Mouse (Mus musculus) limb, embryonic 15.5 days (tissue): ENCODE measurements around the gene Tnk2. TPM values are rescaled to one million over a fixed set of nuclear protein-coding genes. Genes with fewer than 3 reads are reported as not detected.
A peak's percentile ranks its signal among the peaks of the same experiment; 100 is the strongest.

ENCODE experiments used
- ATAC-seq: fragments of 200-750 bp; cut with Nextera tagmentation; 2 replicates; pipeline ENCODE4 v1.8.0; 2017; ENCODE audit warnings: low read depth, moderate TSS enrichment; ENCODE audit not compliant: insufficient number of reproducible peaks, low FRiP score, low TSS enrichment
- H3K27ac ChIP-seq: fragments of 300-500 bp; sonication (generic); 2 replicates; pipeline ENCODE4 v1.5.1; 2015; ENCODE audit warnings: moderate library complexity, mild to moderate bottlenecking, inconsistent platforms
- H3K27me3 ChIP-seq: fragments of 300-500 bp; sonication (generic); 2 replicates; pipeline ENCODE4 v1.6.1; 2015; ENCODE audit warnings: inconsistent platforms
- H3K36me3 ChIP-seq: fragments of 300-500 bp; sonication (generic); 2 replicates; pipeline ENCODE4 v1.6.1; 2015; ENCODE audit warnings: inconsistent platforms
- H3K4me1 ChIP-seq: fragments of 300-500 bp; sonication (generic); 2 replicates; pipeline ENCODE4 v1.6.1; 2015; ENCODE audit warnings: inconsistent platforms
- H3K4me2 ChIP-seq: fragments of 300-500 bp; sonication (generic); 2 replicates; pipeline ENCODE4 v1.6.1; 2015; ENCODE audit warnings: mild to moderate bottlenecking, inconsistent platforms
- H3K4me3 ChIP-seq: fragments of 300-500 bp; sonication (generic); 2 replicates; pipeline ENCODE4 v1.5.1; 2015; ENCODE audit warnings: mild to moderate bottlenecking, inconsistent platforms
- H3K9ac ChIP-seq: fragments of 300-500 bp; sonication (generic); 2 replicates; pipeline ENCODE4 v1.6.1; 2015; ENCODE audit warnings: inconsistent platforms
- H3K9me3 ChIP-seq: fragments of 300-500 bp; sonication (generic); 2 replicates; pipeline ENCODE4 v1.6.1; 2016; ENCODE audit warnings: inconsistent platforms
- WGBS: fragments of 180-500 bp; shearing (Covaris S2); methylation state at CpG from one replicate; pipeline ENCODE4 v1.1.7; 2015; 5-methylcytosine and 5-hydroxymethylcytosine counted together
- polyA plus RNA-seq: library from polyadenylated mRNA; unstranded; fragments of >200 nt; fragmentation: Nextera tagmentation; extraction: Ambion mirVana; gene quantifications from 2 replicates; pipeline ENCODE4 v1.2.1, GENCODE M21; 2015

Gene Tnk2
- polyA plus RNA-seq, 1 experiment from 2014 or later = 13.9 TPM

DNA sequence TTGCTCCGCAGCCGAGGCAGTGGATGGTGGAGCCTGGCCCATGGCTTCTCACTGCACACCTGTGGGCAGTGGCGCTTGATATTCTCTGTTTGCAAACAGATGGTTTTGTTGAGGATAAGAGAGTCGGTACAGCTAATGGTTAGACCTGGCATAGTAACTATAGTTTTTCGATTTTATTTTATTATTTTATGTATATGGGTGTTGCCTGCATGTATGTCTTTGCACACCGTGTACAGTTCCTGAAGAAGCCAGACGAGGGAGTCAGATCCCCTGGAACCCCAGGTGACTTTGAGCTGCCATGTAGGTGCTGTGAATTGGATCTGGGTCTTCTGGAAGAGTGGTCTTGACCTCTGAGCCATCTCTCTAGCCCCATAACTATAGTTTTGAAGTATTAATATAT is 18.7 kb downstream of the Tnk2 start:
- no peak for ATAC-seq
- peaks cover 67% of the 10 kb centered on the region for H3K4me1 ChIP-seq
- H3K4me2 ChIP-seq = no peak overlapping the region

GRCm38 (mm10) chr16:32663231-32663858 is 19.7 kb downstream of the Tnk2 start:
- Histone ChIP-seq H3K4me1 (peaks cover 68% of the 10 kb centered on the region), H3K27ac (no peak overlapping the region), H3K4me2 (no peak overlapping the region), H3K9ac (no peak overlapping the region), H3K4me3 (no peak overlapping the region), H3K36me3 (peaks cover 16% of the 10 kb centered on the region), H3K9me3 (no peaks in the 10 kb centered on the region), H3K27me3 (no peaks in the 10 kb centered on the region)
- 78% methylated on average over 9 of the region's 9 CpGs for WGBS
- no peak for ATAC-seq

More for the DNA sequence above, 18.7 kb downstream of the Tnk2 start:
- Histone ChIP-seq H3K4me3 (no peak overlapping the region), H3K9me3 (no peaks in the 10 kb centered on the region), H3K27me3 (no peaks in the 10 kb centered on the region), H3K9ac (no peak overlapping the region), H3K36me3 (peaks cover 10% of the 10 kb centered on the region), H3K27ac (no peak overlapping the region)
- WGBS = 86% methylated on average over 7 of the region's 7 CpGs

- 74% methylated on average over 2 of the region's 2 CpGs for WGBS
- Histone ChIP-seq H3K27me3 (no peaks in the 10 kb centered on the region), H3K9me3 (no peaks in the 10 kb centered on the region), H3K36me3 (peaks cover 21% of the 10 kb centered on the region), H3K4me3 (no peak overlapping the region), H3K4me2 (no peak overlapping the region), H3K4me1 (peaks cover 59% of the 10 kb centered on the region), H3K27ac (no peak overlapping the region), H3K9ac (no peak overlapping the region)
- ATAC-seq = no peak
Measured at GRCm38 (mm10) chr16:32664211-32664610, 20.5 kb downstream of the Tnk2 start.

GRCm38 (mm10) chr16:32665851-32666665 is 22.4 kb downstream of the Tnk2 start:
- Histone ChIP-seq H3K27ac (peak overlapping the region; percentile 59), H3K4me1 (peaks cover 42% of the 10 kb centered on the region), H3K36me3 (peaks cover 38% of the 10 kb centered on the region), H3K27me3 (no peaks in the 10 kb centered on the region), H3K9ac (no peak overlapping the region), H3K4me3 (no peak overlapping the region), H3K9me3 (no peaks in the 10 kb centered on the region), H3K4me2 (no peak overlapping the region)
- ATAC-seq = no peak
- WGBS = 63% methylated on average over 11 of the region's 11 CpGs

- Histone ChIP-seq H3K4me1 (peaks cover 35% of the 10 kb centered on the region), H3K4me2 (no peak overlapping the region), H3K27me3 (no peaks in the 10 kb centered on the region), H3K4me3 (no peak overlapping the region), H3K36me3 (peaks cover 47% of the 10 kb centered on the region), H3K9me3 (no peaks in the 10 kb centered on the region), H3K9ac (no peak overlapping the region), H3K27ac (peak overlapping the region; percentile 59; the same call in 1 of the 2 replicates)
- no peak for ATAC-seq
- WGBS = 77% methylated on average over 9 of the region's 9 CpGs
Measured at GRCm38 (mm10) chr16:32666671-32667551, 23.2 kb downstream of the Tnk2 start.

GRCm38 (mm10) chr16:32667552-32667872 is 23.8 kb downstream of the Tnk2 start:
- Histone ChIP-seq H3K4me1 (peaks cover 32% of the 10 kb centered on the region), H3K9me3 (no peaks in the 10 kb centered on the region), H3K4me3 (no peak overlapping the region), H3K27ac (peak overlapping the region; percentile 50), H3K4me2 (no peak overlapping the region), H3K27me3 (no peaks in the 10 kb centered on the region), H3K36me3 (peaks cover 53% of the 10 kb centered on the region), H3K9ac (no peak overlapping the region)
- 70% methylated on average over 3 of the region's 3 CpGs for WGBS
- ATAC-seq = no peak

DNA sequence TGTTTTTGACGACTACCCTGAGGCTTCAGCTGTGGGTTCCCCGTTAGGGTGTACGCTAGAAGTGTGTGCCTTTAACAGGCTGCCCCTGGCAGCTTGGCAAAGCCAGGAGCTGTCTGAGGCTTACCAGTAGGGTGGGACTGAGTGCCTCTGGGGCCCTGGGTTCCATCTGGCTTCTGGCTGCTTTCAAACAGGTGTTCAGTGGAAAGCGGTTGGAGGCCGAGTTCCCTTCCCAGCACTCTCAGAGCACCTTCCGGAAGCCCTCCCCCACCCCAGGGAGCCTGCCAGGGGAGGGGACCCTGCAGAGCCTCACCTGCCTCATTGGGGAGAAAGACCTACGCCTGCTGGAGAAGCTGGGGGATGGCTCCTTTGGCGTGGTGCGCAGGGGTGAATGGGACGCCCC is 24.4 kb downstream of the Tnk2 start:
- Histone ChIP-seq H3K36me3 (peaks cover 58% of the 10 kb centered on the region), H3K4me3 (no peak overlapping the region), H3K27me3 (no peaks in the 10 kb centered on the region), H3K9me3 (no peaks in the 10 kb centered on the region), H3K4me1 (peaks cover 36% of the 10 kb centered on the region), H3K4me2 (no peak overlapping the region), H3K27ac (peak overlapping the region; percentile 50), H3K9ac (no peak overlapping the region)
- WGBS = 58% methylated on average over 10 of the region's 10 CpGs
- no peak for ATAC-seq

DNA sequence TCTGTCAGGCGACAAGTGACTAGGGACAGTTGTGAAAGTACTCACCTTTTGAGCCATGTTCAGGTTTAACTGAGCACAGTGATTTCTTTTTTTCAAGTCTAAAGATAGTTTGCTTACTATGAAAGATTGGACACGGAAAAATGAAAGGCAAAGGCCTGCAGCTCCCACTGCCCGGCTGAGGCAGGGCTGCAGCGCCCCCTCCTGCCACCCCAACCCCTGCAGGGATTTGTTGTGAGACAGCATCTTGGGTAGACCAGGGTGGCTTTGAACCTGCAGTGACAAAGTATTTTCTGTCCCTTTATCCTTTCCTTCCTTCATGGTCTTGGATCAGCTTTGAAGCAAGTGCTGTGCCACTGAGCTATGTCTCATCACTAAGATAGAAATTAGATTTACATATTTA is 24.8 kb downstream of the Tnk2 start:
- H3K4me3 ChIP-seq = no peak overlapping the region
- H3K4me2 ChIP-seq = no peak overlapping the region
- no peak overlapping the region for H3K27ac ChIP-seq
- peaks cover 60% of the 10 kb centered on the region for H3K36me3 ChIP-seq
- peaks cover 36% of the 10 kb centered on the region for H3K4me1 ChIP-seq
- WGBS = 79% methylated on average over 4 of the region's 4 CpGs
- H3K27me3 ChIP-seq = no peaks in the 10 kb centered on the region
- no peaks in the 10 kb centered on the region for H3K9me3 ChIP-seq
- H3K9ac ChIP-seq = no peak overlapping the region
- ATAC-seq = no peak

GRCm38 (mm10) chr16:32669243-32669642 is 25.6 kb downstream of the Tnk2 start:
- H3K4me1 ChIP-seq = peaks cover 36% of the 10 kb centered on the region
- H3K9me3 ChIP-seq = no peaks in the 10 kb centered on the region
- H3K27ac ChIP-seq = no peak overlapping the region
- no peak overlapping the region for H3K9ac ChIP-seq
- WGBS = 93% methylated on average over 10 of the region's 10 CpGs
- H3K27me3 ChIP-seq = no peaks in the 10 kb centered on the region
- ATAC-seq = no peak
- no peak overlapping the region for H3K4me3 ChIP-seq
- peaks cover 60% of the 10 kb centered on the region for H3K36me3 ChIP-seq
- H3K4me2 ChIP-seq = no peak overlapping the region

DNA sequence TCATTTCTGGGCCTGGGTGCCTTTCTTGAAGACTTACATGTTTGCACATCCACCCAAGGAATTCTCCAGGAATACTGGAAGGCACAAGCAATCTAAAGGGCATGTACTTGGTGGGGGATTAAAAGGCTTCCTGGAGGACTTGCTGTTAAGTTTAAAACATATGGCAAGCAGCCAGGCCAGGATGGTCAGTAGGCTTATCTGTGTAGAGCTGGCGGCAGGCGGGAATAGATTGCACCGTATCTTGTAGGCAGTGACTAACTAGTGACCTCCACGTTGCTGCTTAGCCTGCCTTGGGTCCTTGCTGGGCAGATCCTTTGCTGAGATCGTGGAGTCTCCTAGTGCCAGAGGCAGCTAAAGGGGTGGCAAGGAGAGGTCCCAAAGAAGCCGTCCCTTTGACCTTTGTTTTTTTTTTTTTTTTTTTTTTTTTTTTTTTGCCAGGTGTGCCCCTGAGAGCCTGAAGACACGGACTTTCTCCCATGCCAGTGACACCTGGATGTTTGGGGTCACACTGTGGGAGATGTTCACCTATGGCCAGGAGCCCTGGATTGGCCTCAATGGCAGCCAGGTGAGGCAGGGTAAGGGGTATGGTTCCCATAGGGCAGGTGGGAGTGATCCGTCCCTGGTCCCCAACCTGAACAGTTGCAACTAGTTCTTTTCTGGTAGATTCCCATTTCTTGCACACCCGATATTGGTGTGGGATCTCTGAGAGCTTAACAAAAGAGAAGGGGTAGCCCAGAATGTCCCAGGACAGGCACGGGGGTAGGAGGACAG is 26.9 kb downstream of the Tnk2 start:
- Histone ChIP-seq H3K27ac (no peak overlapping the region), H3K27me3 (no peaks in the 10 kb centered on the region), H3K4me2 (no peak overlapping the region), H3K4me3 (no peak overlapping the region), H3K36me3 (peaks cover 73% of the 10 kb centered on the region), H3K9ac (no peak overlapping the region), H3K4me1 (peaks cover 36% of the 10 kb centered on the region), H3K9me3 (no peaks in the 10 kb centered on the region)
- no peak for ATAC-seq
- WGBS = 88% methylated on average over 9 of the region's 10 CpGs

DNA sequence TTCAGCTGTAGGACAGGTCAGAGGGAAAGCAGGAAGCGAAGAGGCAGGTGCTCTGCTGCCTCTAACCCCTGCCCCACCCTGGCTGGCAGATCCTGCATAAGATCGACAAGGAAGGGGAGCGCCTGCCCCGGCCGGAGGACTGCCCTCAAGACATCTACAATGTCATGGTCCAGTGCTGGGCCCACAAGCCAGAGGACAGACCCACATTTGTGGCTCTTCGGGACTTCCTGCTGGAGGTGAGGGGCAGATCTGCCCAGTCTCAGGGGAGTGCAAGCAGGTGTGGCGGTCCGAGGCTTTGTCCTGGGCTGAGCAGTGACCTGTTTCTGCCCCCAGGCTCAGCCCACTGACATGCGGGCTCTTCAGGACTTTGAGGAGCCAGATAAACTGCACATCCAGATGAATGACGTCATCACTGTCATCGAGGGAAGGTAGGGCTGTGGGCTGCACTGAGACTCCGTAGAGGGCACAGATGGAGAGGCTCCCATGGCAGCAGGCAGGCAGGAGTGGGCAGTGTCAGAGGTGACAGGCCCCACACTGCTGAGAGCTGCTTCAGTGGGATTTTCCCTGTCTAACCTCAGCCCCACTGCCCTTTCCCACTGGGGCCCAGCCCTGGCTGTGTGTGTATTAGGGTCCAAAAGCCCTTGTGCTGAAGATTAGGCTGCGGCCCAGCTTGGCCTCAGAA is 27.7 kb downstream of the Tnk2 start:
- H3K4me3 ChIP-seq = no peak overlapping the region
- H3K4me1 ChIP-seq = peaks cover 28% of the 10 kb centered on the region
- no peak overlapping the region for H3K4me2 ChIP-seq
- H3K36me3 ChIP-seq = peaks cover 81% of the 10 kb centered on the region
- H3K9ac ChIP-seq = no peak overlapping the region
- H3K27ac ChIP-seq = no peak overlapping the region
- 89% methylated on average over 13 of the region's 13 CpGs for WGBS
- H3K27me3 ChIP-seq = no peaks in the 10 kb centered on the region
- ATAC-seq = no peak; the same call in 1 of the 2 replicates
- H3K9me3 ChIP-seq = no peaks in the 10 kb centered on the region
